Mouse (Mus musculus): ENCODE measurements around the gene Gm21976. TPM values are rescaled to one million over a fixed set of nuclear protein-coding genes. Genes with fewer than 3 reads are reported as not detected.

Gm21976 gene
- total and polyA plus RNA-seq, 3 experiments = not detected

DNA sequence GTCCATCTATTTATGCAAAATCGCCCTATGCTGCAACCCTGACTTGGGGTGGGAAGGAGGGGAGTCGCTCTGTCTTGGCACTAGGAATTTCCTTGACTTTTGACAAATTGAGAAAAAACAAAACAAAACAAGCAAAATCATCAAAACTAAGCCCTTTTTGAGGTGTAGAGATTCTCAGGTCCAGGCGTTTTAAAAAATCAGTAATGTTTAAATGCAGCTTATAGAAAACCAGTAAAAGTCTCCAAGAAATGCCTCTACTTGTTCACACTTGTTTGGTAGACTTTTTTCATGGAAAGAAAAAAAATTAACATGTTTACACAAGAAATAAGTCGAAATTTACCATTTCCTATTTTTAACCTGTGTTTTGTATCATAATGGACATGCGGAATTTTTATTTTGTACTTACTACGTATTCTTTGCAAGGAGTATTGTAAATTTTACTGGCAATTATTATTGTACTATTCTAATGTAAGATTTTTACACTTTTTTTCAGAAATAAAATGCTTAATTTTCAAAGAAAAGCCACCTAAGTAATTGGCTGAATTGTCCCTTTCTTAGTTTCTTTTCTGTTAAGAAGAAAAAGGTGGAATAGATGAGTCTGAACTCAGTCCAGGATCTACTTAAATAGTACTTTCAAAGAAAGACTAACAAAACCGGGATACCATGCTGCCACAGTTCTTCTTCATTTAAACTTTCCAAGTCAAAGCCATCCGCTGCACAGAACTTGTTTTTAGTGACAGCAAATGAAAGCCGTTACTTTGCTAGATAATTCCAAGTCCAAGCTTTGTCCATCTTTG, 76.7 kb downstream of the Gm21976 start:
- no peak for DNase-seq (ENCODE audit: low spot score)
- H3K9me3 ChIP-seq (replicated peaks) = peaks cover 25% of the 10 kb centered on the region
- peaks cover 41% of the 10 kb centered on the region for H3K27me3 ChIP-seq (ENCODE audit: insufficient read depth, low read length)
- TF ChIP-seq GATA1 (IDR thresholded peaks at IDR 0.05; ENCODE audit: borderline replicate concordance, low read length) (no peak), GATA2 (IDR thresholded peaks at IDR 0.05; ENCODE audit: borderline replicate concordance, low read depth, low read length) (no peak), TAL1 (conservative IDR thresholded peaks at IDR 0.05; ENCODE audit: low read depth, low read length) (no peak), POLR2AphosphoS5 (IDR thresholded peaks at IDR 0.05; ENCODE audit: insufficient replicate concordance, low read depth, low read length) (no peak), CTCF (IDR thresholded peaks at IDR 0.05; ENCODE audit: low read depth, low read length) (no peak)
- no peak overlapping the region for H3K4me3 ChIP-seq (ENCODE audit: low read depth, low read length)
- no peaks in the 10 kb centered on the region for H3K4me1 ChIP-seq (ENCODE audit: insufficient read depth, low read depth, low read length)
- ATAC-seq (ENCODE audit: extremely low read depth, insufficient number of reproducible peaks, low FRiP score, poor library complexity, severe bottlenecking) = no peak
- no peaks in the 10 kb centered on the region for H3K36me3 ChIP-seq (replicated peaks)

Other genes with a start within 250 kb of the Gm21976 start
- not detected in 2 replicates for gene Arhgef28, start 73.4 kb upstream of the Gm21976 start, total RNA-seq (2014; fragmentation: Nextera tagmentation)
- under 0.01 and 0.11 TPM in 2 replicates for gene Arhgef28, start 73.4 kb upstream of the Gm21976 start, total RNA-seq (2017)
- not detected in 2 replicates for gene Arhgef28, start 73.4 kb upstream of the Gm21976 start, polyA plus RNA-seq (2012)
- gene Utp15, start 16.8 kb upstream of the Gm21976 start, total RNA-seq (2014; fragmentation: Nextera tagmentation) = 49.2 and 51.6 TPM in 2 replicates
- gene Utp15, start 16.8 kb upstream of the Gm21976 start, total RNA-seq (2017) = 73.7 and 81.2 TPM in 2 replicates
- 21.3 and 22.4 TPM in 2 replicates for gene Utp15, start 16.8 kb upstream of the Gm21976 start, polyA plus RNA-seq (2012)
- gene Ankra2, start 16.8 kb upstream of the Gm21976 start, total RNA-seq (2014; fragmentation: Nextera tagmentation) = 19.8 and 29.0 TPM in 2 replicates
- gene Ankra2, start 16.8 kb upstream of the Gm21976 start, total RNA-seq (2017) = 50.0 and 53.0 TPM in 2 replicates
- gene Ankra2, start 16.8 kb upstream of the Gm21976 start, polyA plus RNA-seq (2012) = 16.3 and 20.9 TPM in 2 replicates
- gene Btf3, start 37.1 kb downstream of the Gm21976 start, total RNA-seq (2014; fragmentation: Nextera tagmentation) = 982 and 1,121 TPM in 2 replicates
- 2,215 and 2,347 TPM in 2 replicates for gene Btf3, start 37.1 kb downstream of the Gm21976 start, total RNA-seq (2017)
- gene Btf3, start 37.1 kb downstream of the Gm21976 start, polyA plus RNA-seq (2012) = 141 and 144 TPM in 2 replicates
- gene Foxd1, start 74.4 kb downstream of the Gm21976 start, total RNA-seq (2014; fragmentation: Nextera tagmentation) = not detected in 2 replicates
- gene Foxd1, start 74.4 kb downstream of the Gm21976 start, total RNA-seq (2017) = 0.05 TPM in 1 of 2 replicates, not detected in the other
- not detected in 2 replicates for gene Foxd1, start 74.4 kb downstream of the Gm21976 start, polyA plus RNA-seq (2012)
- gene Gm10320, start 212.1 kb downstream of the Gm21976 start, total RNA-seq (2014; fragmentation: Nextera tagmentation) = not detected in 2 replicates
- gene Gm10320, start 212.1 kb downstream of the Gm21976 start, total RNA-seq (2017) = 0.70 and 0.93 TPM in 2 replicates
- 0.60 and 1.0 TPM in 2 replicates for gene Gm10320, start 212.1 kb downstream of the Gm21976 start, polyA plus RNA-seq (2012)